Mouse (Mus musculus): ENCODE measurements at regions not wholly inside any gene's neighbourhood (a gene's known extent, or its start where the extent isn't known, plus 50 kb on each side); places are given as distances from the start of the nearest gene placed in this dataset.

DNA sequence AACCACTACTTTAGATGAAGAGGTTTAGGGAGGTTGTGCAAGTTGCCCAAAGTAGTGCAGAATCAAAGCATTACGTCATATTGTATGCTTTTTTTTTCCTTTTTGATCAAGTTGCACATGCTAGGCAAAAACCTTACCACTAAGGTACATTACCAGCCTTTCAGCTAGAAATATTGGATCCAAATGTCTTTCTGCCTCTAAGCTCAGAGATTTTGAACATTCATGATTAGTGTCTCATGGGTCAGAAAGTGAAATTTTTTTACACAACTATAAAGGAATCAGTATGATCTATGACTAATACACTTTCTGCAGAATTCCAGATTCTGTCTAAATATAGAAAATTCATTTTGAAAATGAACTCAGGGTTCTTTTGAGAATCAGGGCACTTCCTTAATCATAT, 92.3 kb upstream of the Cdkn2b start:
- no peak for TF ChIP-seq POLR2A (IDR thresholded peaks at IDR 0.05; ENCODE audit: borderline replicate concordance, low read depth, low read length)
- TF ChIP-seq CTCF (IDR thresholded peaks at IDR 0.05; ENCODE audit: low read depth, low read length), result no peak
